Mouse (Mus musculus) heart, postnatal 0 days (tissue): ENCODE results near the gene Med13l. TPM values are rescaled to one million over a fixed set of nuclear protein-coding genes. Genes with fewer than 3 reads are reported as not detected.
A peak's percentile ranks its signal among the peaks of the same experiment; 100 is the strongest.

Source experiments
- ATAC-seq: fragments of 200-750 bp; cut with Nextera tagmentation; 2 replicates; pipeline ENCODE4 v1.8.0; 2017; ENCODE audit warnings: low read depth, moderate number of reproducible peaks, moderate library complexity; ENCODE audit not compliant: insufficient read depth
- DNase-seq: peaks from one replicate; pipeline ENCODE4 v3.0.0-alpha.2; 2016; ENCODE audit warnings: low spot score
- H3K27ac ChIP-seq: fragments of 300-500 bp; sonication (generic); 2 replicates; pipeline ENCODE4 v1.5.1; 2014; ENCODE audit warnings: low read depth, mild to moderate bottlenecking
- H3K27me3 ChIP-seq: fragments of 300-500 bp; sonication (generic); 2 replicates; pipeline ENCODE4 v1.6.1; 2014; ENCODE audit warnings: low read length, mixed read lengths; ENCODE audit not compliant: control insufficient read depth, insufficient read depth
- H3K36me3 ChIP-seq: fragments of 300-500 bp; sonication (generic); replicated peaks from 2 replicates; pipeline ENCODE4 v1.6.1; 2014; ENCODE audit warnings: low read length, mixed read lengths; ENCODE audit not compliant: control insufficient read depth, insufficient read depth
- H3K4me1 ChIP-seq: fragments of 300-500 bp; sonication (generic); 2 replicates; pipeline ENCODE4 v1.6.1; 2014; ENCODE audit warnings: antibody characterized with exemption; ENCODE audit not compliant: control insufficient read depth, insufficient read depth
- H3K4me2 ChIP-seq: fragments of 300-500 bp; sonication (generic); 2 replicates; pipeline ENCODE4 v1.6.1; 2014; ENCODE audit warnings: low read depth, mild to moderate bottlenecking, low read length, moderate library complexity
- H3K4me3 ChIP-seq: fragments of 300-500 bp; sonication (generic); 2 replicates; pipeline ENCODE4 v1.5.1; 2014; ENCODE audit warnings: low read depth, low read length
- H3K9ac ChIP-seq: fragments of 300-500 bp; sonication (generic); replicated peaks from 2 replicates; pipeline ENCODE4 v1.6.1; 2014; ENCODE audit warnings: low read depth, low read length, mixed read lengths
- H3K9me3 ChIP-seq: fragments of 300-500 bp; sonication (generic); replicated peaks from 2 replicates; pipeline ENCODE4 v1.6.1; 2016; ENCODE audit warnings: low read length; ENCODE audit not compliant: control insufficient read depth
- CTCF ChIP-seq: IDR thresholded peaks from 2 replicates; pipeline ENCODE4 v1.5.1; 2016; ENCODE audit warnings: antibody characterized with exemption, control low read depth, low read depth
- EP300 ChIP-seq: IDR thresholded peaks from 2 replicates; pipeline ENCODE4 v1.6.1; 2016; ENCODE audit warnings: antibody characterized with exemption, low read depth
- WGBS: fragments of 180-500 bp; shearing (Covaris S2); extraction: QIAGEN DNeasy Blood & Tissue Kit; methylation state at CpG from one replicate; pipeline ENCODE4 v1.1.7; 2014; 5-methylcytosine and 5-hydroxymethylcytosine counted together
- polyA plus RNA-seq: library from polyadenylated mRNA; unstranded; fragments of >200 nt; fragmentation: Nextera tagmentation; extraction: Ambion mirVana; gene quantifications from 2 replicates; pipeline ENCODE4 v1.2.1, GENCODE M21; 2015
- total RNA-seq: library from RNA; depleted of rRNA; stranded (reverse); fragments of >200 nt; gene quantifications from 2 replicates; pipeline ENCODE4 v1.2.3, GENCODE M21; 2014; ENCODE audit warnings: low replicate concordance

Med13l gene
- total and polyA plus RNA-seq, 2 experiments from 2014 or later, result 5.2 to 11.4 TPM

DNA sequence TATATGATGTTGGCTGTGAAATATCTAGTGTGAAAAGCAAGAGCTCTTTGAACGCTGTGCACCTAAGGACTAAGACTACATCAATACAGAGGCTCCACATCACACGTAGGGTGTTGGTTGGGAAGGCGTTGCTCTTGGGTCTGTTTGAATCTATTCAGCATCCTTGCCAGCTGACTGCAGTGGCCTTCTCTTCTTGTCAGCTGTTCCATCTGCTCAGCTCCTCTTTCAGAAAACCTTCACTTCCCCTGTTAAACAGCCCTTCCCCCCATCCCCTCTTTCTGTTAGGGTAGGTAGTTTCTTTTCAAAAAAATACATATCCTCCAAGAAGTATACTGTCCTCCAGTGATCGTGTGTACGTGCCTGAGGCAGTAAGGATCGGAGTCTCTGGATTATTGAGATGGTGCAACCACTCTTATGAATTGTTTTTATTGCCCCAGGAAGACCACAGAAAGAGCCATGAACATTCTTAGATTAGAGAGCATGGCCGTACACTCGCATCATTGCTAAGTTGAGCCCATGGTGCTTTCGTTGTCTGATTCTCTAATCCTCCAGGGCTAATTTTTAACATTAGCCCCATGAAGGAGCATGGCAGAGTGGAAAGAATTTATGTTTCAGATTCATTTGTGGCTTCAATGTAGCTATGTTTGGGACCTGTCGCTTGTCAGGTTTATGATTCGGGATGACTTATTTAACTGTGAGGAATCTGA is 28.9 kb downstream of the Med13l start:
- no peak overlapping the region for H3K4me2 ChIP-seq
- WGBS, result 77% methylated on average over 11 of the region's 11 CpGs

DNA sequence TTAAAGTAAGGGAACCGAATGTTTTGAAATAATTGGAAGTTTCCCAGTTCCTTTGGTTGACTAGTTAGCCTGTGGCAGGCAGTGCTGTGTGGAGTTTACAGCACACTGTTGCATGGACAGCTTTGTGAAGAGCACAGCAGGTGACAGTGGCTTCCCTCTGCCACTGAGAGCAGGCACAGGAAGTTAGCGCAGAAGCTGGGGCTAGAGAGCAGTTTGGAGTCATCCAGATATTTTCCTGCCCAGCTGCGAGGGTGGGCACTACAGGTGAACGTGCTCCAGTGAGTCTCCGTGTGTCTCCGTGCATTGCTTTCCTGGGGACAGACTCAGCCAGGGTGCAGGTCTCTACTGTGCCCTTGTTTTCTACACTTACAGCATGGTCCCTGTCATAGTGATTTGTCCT is 30.4 kb downstream of the Med13l start:
- H3K27ac ChIP-seq, result 0 out of 2 replicates have a peak overlapping the region, but pooled peaks have one; percentile 25
- no peak overlapping the region for H3K4me3 ChIP-seq
- ATAC-seq (no peak), DNase-seq (no peak)
- H3K27me3 ChIP-seq, result no peaks in the 10 kb centered on the region
- H3K36me3 ChIP-seq, result 0 out of 2 replicates have a peak, but pooled peaks cover 2% of the 10 kb centered on the region
- H3K4me2 ChIP-seq, result no peak overlapping the region
- WGBS, result 60% methylated on average over 6 of the region's 6 CpGs
- no peaks in the 10 kb centered on the region for H3K9me3 ChIP-seq
- TF ChIP-seq CTCF, result no peak
- no peak for TF ChIP-seq EP300
- peaks cover 30% of the 10 kb centered on the region for H3K4me1 ChIP-seq
- no peak overlapping the region for H3K9ac ChIP-seq

More for the DNA sequence above, 28.9 kb downstream of the Med13l start:
- Histone ChIP-seq H3K4me1 (peaks cover 30% of the 10 kb centered on the region), H3K4me3 (no peak overlapping the region), H3K36me3 (no peaks in the 10 kb centered on the region), H3K27ac (no peak overlapping the region), H3K9me3 (no peaks in the 10 kb centered on the region), H3K27me3 (no peaks in the 10 kb centered on the region), H3K9ac (no peak overlapping the region)
- ATAC-seq (no peak), DNase-seq (no peak)
- TF ChIP-seq CTCF (no peak), EP300 (no peak)

DNA sequence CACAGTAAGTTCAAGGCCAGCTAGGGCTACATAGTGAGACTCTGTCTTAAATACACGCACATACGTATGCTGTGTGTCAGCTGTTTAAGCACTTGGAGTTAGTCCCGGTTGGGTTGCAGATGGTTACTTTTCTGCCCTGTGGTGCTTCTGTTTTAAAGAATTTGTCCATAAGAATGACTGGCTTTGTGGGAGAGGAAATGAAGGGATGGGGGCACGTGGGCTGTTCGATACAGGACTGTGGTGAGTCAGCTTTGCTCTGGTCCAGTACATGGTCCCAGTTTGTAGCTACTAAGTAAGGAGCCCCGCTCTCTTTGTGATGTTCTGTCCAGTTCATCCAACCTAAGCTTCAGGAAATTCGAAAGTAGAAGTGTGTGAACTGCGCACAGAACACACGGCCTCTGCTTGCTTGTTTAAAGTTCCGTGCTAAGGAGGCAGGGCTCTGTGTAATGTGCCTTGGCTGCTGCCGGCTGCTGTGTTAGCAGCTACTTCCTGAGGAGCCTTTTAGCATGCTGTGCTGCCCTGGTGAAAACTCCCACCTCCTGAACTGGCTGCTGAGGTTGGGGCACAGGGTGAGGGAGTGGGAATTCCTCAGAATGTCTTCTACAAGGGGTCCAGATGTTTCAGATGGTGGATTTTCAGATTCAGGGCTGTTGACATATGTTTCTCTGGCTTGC is 31.5 kb downstream of the Med13l start:
- H3K27me3 ChIP-seq, result no peaks in the 10 kb centered on the region
- H3K36me3 ChIP-seq, result 0 out of 2 replicates have a peak, but pooled peaks cover 2% of the 10 kb centered on the region
- 40% methylated on average over 11 of the region's 11 CpGs for WGBS
- peaks cover 30% of the 10 kb centered on the region for H3K4me1 ChIP-seq
- ATAC-seq (no peak), DNase-seq (no peak)
- no peak overlapping the region for H3K4me3 ChIP-seq
- H3K9me3 ChIP-seq, result no peaks in the 10 kb centered on the region
- no peak overlapping the region for H3K9ac ChIP-seq
- H3K27ac ChIP-seq, result no peak overlapping the region; the same call in 1 of the 2 replicates
- H3K4me2 ChIP-seq, result peak overlapping the region; percentile 35
- TF ChIP-seq CTCF (no peak), EP300 (no peak)

DNA sequence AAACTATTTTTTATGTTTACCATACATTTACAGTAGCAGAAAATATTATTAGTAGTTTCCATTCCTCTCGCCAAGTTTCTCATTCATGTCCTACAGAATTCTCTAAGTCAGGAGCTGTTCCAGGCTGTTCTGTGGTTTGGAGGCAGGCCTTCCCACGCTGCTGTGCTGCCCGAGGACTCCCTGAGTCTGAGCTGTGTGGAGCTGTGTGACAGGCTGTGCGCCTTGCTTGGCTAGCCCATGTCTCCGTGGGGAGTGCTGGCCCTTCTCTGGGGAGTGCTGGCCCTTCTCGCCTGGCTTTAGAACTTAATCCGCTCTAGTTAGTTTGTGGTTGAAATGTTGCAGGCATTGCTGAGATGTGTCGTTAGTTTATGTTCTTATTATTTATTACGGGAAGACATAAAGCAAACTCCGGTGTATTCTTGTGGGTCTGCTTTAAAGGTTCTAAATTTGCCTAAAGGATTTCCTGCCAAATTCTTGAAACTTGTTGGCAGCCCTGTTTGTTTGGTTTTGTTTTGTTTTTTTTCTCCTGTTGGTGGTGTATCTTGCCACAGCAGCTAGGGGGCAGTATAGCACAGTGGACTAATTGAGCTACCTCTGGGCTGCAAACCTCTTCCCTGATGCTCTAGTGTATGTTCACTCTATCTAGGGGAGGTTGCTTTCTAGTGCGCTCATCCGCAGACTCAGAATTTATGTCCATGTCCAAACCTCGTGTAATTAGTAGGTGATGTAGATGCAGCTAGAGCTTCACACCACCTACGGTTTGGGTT is 34.2 kb downstream of the Med13l start:
- Histone ChIP-seq H3K9me3 (no peaks in the 10 kb centered on the region), H3K4me1 (peaks cover 28% of the 10 kb centered on the region), H3K9ac (no peak overlapping the region), H3K27ac (no peak overlapping the region), H3K36me3 (0 out of 2 replicates have a peak, but pooled peaks cover 2% of the 10 kb centered on the region), H3K27me3 (no peaks in the 10 kb centered on the region), H3K4me3 (no peak overlapping the region), H3K4me2 (no peak overlapping the region)
- WGBS, result 54% methylated on average over 14 of the region's 14 CpGs
- peak; percentile 72 for DNase-seq
- TF ChIP-seq CTCF (peak; percentile 88), EP300 (no peak)
- ATAC-seq, result peak; percentile 44; the same call in 1 of the 2 replicates

DNA sequence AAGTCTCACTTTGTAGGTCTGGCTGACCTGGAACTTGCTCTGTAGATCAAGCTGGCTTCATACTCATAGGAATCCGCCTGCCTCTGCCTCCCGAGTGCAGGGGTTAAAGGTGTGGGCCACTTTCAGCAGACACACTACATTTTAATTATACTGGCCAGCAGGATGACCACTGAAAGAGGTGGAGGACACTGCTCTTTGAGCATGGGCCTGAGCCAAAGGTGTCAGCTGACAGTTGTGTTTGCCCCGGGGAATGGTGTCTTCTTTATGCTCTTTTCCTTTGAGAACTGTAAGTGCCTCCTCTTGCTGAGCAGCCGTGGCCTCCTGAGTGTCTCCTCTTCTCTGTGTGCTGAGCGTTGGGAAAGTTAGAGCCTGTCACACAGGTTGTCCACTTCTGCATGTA is 35.4 kb downstream of the Med13l start:
- Histone ChIP-seq H3K4me3 (no peak overlapping the region), H3K27ac (no peak overlapping the region), H3K4me2 (no peak overlapping the region), H3K4me1 (peaks cover 28% of the 10 kb centered on the region), H3K9me3 (no peaks in the 10 kb centered on the region), H3K36me3 (0 out of 2 replicates have a peak, but pooled peaks cover 2% of the 10 kb centered on the region), H3K9ac (no peak overlapping the region), H3K27me3 (no peaks in the 10 kb centered on the region)
- ATAC-seq (no peak), DNase-seq (no peak)
- TF ChIP-seq EP300, result no peak
- TF ChIP-seq CTCF, result no peak
- 78% methylated on average over 5 of the region's 5 CpGs for WGBS
